Mouse (Mus musculus) lung, embryonic 15.5 days (tissue): ENCODE measurements around the gene Trim15. TPM values are rescaled to one million over a fixed set of nuclear protein-coding genes. Genes with fewer than 3 reads are reported as not detected.
"Not testable (repeated sequence)": the region's sequence is repeated elsewhere in the genome, so short reads cannot be mapped to it uniquely, and the experiment has no call there.

Experiments used
- ATAC-seq: fragments of 200-750 bp; cut with Nextera tagmentation; 2 replicates; pipeline ENCODE4 v1.8.0; 2017; ENCODE audit warnings: moderate number of reproducible peaks, borderline replicate concordance; ENCODE audit not compliant: low FRiP score, low TSS enrichment; ENCODE audit errors: extremely low read depth
- H3K27ac ChIP-seq: fragments of 300-500 bp; sonication (generic); 2 replicates; pipeline ENCODE4 v1.5.1; 2015; ENCODE audit warnings: moderate library complexity, mild to moderate bottlenecking, inconsistent platforms
- H3K27me3 ChIP-seq: fragments of 300-500 bp; sonication (generic); 2 replicates; pipeline ENCODE4 v1.6.1; 2015; ENCODE audit warnings: inconsistent platforms
- H3K36me3 ChIP-seq: fragments of 300-500 bp; sonication (generic); 2 replicates; pipeline ENCODE4 v1.6.1; 2015; ENCODE audit warnings: inconsistent platforms
- H3K4me1 ChIP-seq: fragments of 300-500 bp; sonication (generic); 2 replicates; pipeline ENCODE4 v1.6.1; 2015; ENCODE audit warnings: inconsistent platforms
- H3K4me2 ChIP-seq: fragments of 300-500 bp; sonication (generic); 2 replicates; pipeline ENCODE4 v1.6.1; 2015; ENCODE audit warnings: inconsistent platforms, mild to moderate bottlenecking, moderate library complexity
- H3K4me3 ChIP-seq: fragments of 300-500 bp; sonication (generic); 2 replicates; pipeline ENCODE4 v1.5.1; 2015; ENCODE audit warnings: mild to moderate bottlenecking, inconsistent platforms
- H3K9ac ChIP-seq: fragments of 300-500 bp; sonication (generic); 2 replicates; pipeline ENCODE4 v1.6.1; 2015; ENCODE audit warnings: inconsistent platforms
- H3K9me3 ChIP-seq: fragments of 300-500 bp; sonication (generic); 2 replicates; pipeline ENCODE4 v1.6.1; 2016; ENCODE audit warnings: inconsistent platforms
- WGBS: fragments of 180-500 bp; shearing (Covaris S2); methylation state at CpG from one replicate; pipeline ENCODE4 v1.1.7; 2015; 5-methylcytosine and 5-hydroxymethylcytosine counted together
- polyA plus RNA-seq: library from polyadenylated mRNA; unstranded; fragments of >200 nt; fragmentation: Nextera tagmentation; extraction: Ambion mirVana; gene quantifications from 2 replicates; pipeline ENCODE4 v1.2.1, GENCODE M21; 2015

Gene Trim15
- polyA plus RNA-seq, 1 experiment from 2014 or later: 0.14 TPM

DNA sequence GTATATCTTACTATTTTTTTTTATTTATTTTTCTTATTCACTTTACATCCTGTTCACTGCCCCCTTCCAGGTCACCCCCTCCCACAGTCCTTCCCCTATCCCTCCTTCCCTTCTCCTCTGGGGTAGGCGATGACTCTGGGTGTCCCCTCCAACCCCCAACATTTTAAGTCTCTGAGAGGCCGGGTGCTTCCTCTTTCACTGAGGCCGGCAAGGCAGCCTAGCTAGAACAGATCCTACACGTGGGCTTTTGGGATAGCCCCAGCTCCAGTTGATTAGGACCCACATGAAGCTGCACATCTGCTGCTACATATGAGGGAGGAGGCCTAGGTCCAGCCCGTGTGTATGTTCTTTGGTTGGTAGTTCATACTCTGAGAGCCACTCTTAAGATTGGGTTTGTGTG, 28.0 kb downstream of the Trim15 start:
- Histone ChIP-seq H3K27me3 (no peaks in the 10 kb centered on the region), H3K4me3 (no peak overlapping the region), H3K36me3 (0 out of 2 replicates have a peak, but pooled peaks cover 2% of the 10 kb centered on the region), H3K9ac (no peak overlapping the region), H3K4me2 (no peak overlapping the region), H3K27ac (no peak overlapping the region), H3K4me1 (peaks cover 20% of the 10 kb centered on the region), H3K9me3 (no peaks in the 10 kb centered on the region)
- 64% methylated on average over 5 of the region's 5 CpGs for WGBS
- ATAC-seq: no peak

DNA sequence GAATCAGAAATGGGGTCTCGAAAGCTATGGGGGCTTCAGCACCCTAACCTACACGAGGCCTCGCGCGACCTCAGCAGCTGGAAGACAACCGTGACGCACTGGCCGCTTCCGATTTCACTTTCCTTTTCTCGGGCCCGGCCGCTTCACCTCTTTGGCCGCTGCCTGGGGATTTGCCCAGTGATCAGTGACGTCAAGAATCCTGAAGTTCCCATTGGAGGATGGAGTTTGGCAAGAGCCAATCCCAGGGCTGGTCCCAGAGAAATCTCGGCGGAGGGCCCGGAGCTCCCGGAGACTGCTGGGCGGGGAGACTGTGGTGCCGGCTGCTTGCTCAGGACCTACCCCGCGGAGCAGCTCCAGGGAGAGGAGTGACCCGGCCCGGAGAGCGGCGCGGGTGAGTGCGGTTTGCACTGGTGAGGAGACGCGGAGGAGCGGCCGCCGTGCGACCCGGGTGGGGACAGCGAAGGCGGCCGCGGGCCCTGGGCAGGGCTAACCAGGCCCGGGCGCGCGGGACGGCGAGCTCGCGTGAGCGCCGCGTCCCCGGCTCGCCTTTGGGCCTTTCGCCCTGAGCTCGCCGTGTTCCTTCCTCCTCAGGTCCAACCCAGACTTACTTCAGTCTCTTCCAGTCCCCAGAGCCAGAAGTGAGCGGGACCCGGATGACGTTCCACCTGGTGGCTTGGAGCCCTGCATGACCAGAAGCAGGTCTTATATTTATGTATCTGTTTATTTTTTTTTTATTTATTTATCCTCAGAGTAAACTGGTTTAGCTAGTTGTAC, 29.9 kb downstream of the Trim15 start, which contains the start of gene Trim26:
TSS of gene Trim26 (plus strand) at position 261 of the 774 bp plus-strand sequence.
- peak within 1 kb of the TSS; percentile 87 for H3K4me3 ChIP-seq
- no peaks in the 10 kb centered on the region for H3K9me3 ChIP-seq
- WGBS: under 1% methylated on average over 50 of the region's 58 CpGs
- peak; percentile 98 for ATAC-seq
- 0 out of 2 replicates have a peak, but pooled peaks cover 2% of the 10 kb centered on the region for H3K36me3 ChIP-seq
- H3K9ac ChIP-seq: peak within 1 kb of the TSS; percentile 89
- H3K4me2 ChIP-seq: peak within 1 kb of the TSS; percentile 79
- peak within 1 kb of the TSS; percentile 98 for H3K27ac ChIP-seq
- peaks cover 20% of the 10 kb centered on the region for H3K4me1 ChIP-seq
- H3K27me3 ChIP-seq: no peaks in the 10 kb centered on the region

DNA sequence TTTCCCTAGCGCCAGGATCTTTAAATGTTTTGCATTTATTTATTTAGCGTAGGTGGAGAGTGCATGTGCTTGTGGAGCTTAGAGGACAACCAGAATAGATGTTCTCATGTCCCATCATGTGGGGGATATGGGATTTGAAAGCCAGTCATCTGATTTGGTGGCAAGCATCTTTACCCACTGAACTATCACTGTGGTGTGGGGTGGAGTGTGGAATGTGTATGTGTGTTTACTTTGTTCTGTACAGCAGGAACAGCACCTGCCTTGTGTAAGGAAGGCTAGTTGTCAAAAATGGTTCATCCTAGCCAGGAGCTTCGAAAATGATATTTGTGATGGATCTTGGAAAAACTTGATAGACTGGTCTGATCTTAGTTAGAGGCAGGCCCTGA, 30.6 kb downstream of the Trim15 start:
- peak; percentile 25; the same call in 1 of the 2 replicates for ATAC-seq

DNA sequence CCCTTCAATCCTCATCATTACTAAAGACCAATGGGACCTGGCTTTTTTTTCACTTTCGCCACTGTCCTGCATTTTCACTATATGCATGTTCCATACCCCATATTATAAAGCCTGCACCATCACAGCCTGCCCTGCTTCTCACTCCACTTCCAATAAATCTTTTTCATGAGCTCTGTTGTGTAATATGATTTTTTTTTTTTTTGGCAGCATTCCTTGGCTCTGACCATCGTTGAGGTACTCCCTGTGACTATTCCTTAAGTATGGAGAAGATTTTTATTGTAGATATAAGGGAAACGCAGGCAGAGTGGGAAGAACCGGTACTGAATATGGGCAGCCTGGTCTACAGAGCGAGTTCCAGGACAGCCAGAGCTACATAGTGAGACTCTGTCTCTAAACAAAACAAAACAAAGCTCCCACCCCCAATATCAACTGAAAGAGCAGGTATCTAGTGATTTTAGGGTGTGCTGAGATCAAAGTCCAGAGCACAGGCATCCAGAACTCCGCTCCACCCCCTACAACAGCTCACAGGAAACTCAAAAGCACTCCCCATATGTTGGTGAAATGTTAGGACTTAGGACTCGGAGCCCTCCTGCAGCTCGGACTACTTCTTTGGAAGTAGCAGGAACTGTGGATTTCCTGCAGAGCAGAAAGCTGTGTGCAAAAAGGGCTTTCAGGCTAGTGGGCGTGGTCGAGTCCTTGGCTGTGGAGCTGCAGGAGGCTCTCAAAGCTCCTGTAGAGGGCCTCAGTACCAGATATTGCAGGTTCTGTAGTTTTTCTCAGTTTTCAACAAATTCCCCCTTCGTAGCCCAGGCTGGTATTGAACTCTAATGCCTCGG, 31.2 kb downstream of the Trim15 start:
- WGBS: 33% methylated on average over 12 of the region's 12 CpGs
- no peak for ATAC-seq
- H3K9ac ChIP-seq: no peak overlapping the region

More for the DNA sequence above, 30.6 kb downstream of the Trim15 start:
- H3K4me3 ChIP-seq: peak overlapping the region; percentile 87
- H3K36me3 ChIP-seq: 0 out of 2 replicates have a peak, but pooled peaks cover 2% of the 10 kb centered on the region
- peaks cover 20% of the 10 kb centered on the region for H3K4me1 ChIP-seq
- H3K9ac ChIP-seq: peak overlapping the region; percentile 44
- no peaks in the 10 kb centered on the region for H3K9me3 ChIP-seq
- peak overlapping the region; percentile 79 for H3K4me2 ChIP-seq
- H3K27me3 ChIP-seq: no peaks in the 10 kb centered on the region
- H3K27ac ChIP-seq: peak overlapping the region; percentile 98
- WGBS: 17% methylated on average over 3 of the region's 3 CpGs

DNA sequence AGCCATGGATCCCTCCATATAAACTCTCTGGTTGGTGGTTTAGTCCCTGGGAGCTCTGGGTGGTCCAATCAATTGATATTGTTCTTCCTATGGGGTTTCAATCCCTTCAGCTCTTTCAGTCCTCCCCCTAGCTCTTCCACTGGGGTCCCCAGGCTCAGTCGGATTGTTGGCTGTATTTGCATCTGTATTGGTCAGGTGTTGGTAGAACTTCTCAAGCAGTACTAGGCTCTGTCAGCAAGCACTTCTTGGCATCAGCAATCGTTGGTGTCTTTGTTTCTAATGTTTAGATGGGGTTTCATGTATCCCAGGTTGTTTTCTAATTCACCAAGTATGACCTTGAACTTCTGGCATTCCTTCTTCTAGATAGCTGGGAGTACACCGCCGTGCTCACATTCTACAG, 34.3 kb downstream of the Trim15 start:
- no peak for ATAC-seq
- Histone ChIP-seq H3K9ac (no peak overlapping the region), H3K9me3 (no peaks in the 10 kb centered on the region), H3K27ac (no peak overlapping the region), H3K36me3 (no peaks in the 10 kb centered on the region), H3K4me3 (no peak overlapping the region), H3K4me2 (no peak overlapping the region), H3K4me1 (peaks cover 12% of the 10 kb centered on the region), H3K27me3 (no peaks in the 10 kb centered on the region)
- WGBS: 52% methylated on average over 4 of the region's 4 CpGs

More for the DNA sequence above, 31.2 kb downstream of the Trim15 start:
- Histone ChIP-seq H3K9me3 (no peaks in the 10 kb centered on the region), H3K4me2 (peak overlapping the region; percentile 79), H3K4me1 (peaks cover 20% of the 10 kb centered on the region), H3K27ac (peak overlapping the region; percentile 98), H3K27me3 (no peaks in the 10 kb centered on the region), H3K36me3 (0 out of 2 replicates have a peak, but pooled peaks cover 2% of the 10 kb centered on the region), H3K4me3 (peak overlapping the region; percentile 87)

DNA sequence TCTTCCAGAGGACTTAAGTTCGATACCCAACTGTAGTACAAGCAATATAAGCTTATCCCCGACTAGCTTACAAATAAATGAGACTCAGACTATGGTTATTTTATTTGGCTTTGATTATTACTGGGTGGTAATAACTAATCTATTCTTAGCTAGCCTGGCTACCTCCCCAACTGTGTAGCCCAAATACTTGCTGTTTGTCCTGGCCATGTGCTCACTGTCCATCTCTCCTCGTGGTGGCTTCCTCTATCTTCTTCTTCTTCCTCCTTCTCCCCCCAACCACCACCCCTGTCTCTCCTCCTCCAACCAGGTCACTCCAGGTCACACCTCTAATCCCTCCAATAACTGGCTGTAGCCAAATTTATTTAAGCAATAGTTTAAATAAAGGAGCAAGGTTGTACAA, 36.5 kb downstream of the Trim15 start:
- Histone ChIP-seq H3K9me3 (no peaks in the 10 kb centered on the region), H3K4me1 (no peaks in the 10 kb centered on the region), H3K36me3 (no peaks in the 10 kb centered on the region), H3K4me3 (no peak overlapping the region), H3K27me3 (no peaks in the 10 kb centered on the region), H3K27ac (no peak overlapping the region), H3K4me2 (no peak overlapping the region), H3K9ac (no peak overlapping the region)
- ATAC-seq: no peak
- WGBS: 76% methylated on average over 3 of the region's 3 CpGs

DNA sequence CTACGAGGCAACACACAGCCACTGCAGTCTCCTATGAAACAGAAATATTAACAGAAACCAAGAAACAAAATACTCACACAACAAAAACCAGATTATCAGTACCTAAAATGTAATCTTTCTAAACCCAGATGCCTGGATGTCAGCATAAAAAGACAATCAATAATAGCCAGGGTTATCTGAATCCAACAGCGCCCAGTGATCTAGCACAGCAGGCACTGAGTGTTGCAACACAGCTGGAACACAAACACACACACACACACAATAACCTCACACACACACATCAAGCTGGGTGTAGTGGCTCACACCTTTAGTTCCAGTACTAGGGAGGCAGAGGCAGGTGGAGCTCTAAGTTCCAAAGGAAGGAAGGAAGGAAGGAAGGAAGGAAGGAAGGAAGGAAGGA, 38.5 kb downstream of the Trim15 start:
- no peaks in the 10 kb centered on the region for H3K4me1 ChIP-seq
- no peak for ATAC-seq
- no peaks in the 10 kb centered on the region for H3K9me3 ChIP-seq
- no peak overlapping the region for H3K27ac ChIP-seq
- no peaks in the 10 kb centered on the region for H3K36me3 ChIP-seq
- no peak overlapping the region for H3K9ac ChIP-seq
- H3K4me3 ChIP-seq: no peak overlapping the region
- no peaks in the 10 kb centered on the region for H3K27me3 ChIP-seq
- WGBS: 76% methylated on average over 2 of the region's 2 CpGs
- H3K4me2 ChIP-seq: no peak overlapping the region

DNA sequence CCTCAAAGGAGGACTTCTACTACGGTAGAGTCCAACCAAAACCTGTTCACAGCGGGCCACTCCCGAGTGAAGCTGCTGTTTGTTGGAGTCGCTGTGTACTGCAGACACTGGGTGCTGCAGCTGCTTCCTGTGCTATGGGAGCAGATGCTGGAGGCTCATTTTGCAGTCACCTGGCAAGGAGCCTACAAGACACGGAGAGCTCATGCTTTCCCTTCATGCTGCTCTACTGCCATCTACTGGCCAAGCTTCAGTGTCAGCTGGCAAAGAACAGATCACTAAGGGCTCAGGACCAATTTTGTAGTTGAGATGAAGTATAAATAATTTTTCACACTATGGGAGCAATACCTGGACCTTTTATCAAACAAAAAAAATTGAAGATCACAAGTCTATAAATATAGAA, 41.0 kb downstream of the Trim15 start:
- not testable (repeated sequence) for H3K9ac ChIP-seq, H3K27ac ChIP-seq, H3K36me3 ChIP-seq, H3K4me1 ChIP-seq, H3K9me3 ChIP-seq, H3K4me3 ChIP-seq, H3K27me3 ChIP-seq
- 0 out of 2 replicates have a peak overlapping the region, but pooled peaks have one; percentile 16 for H3K4me2 ChIP-seq
- ATAC-seq: peak; percentile 57; the same call in 1 of the 2 replicates
- WGBS: 11% methylated on average over 5 of the region's 5 CpGs

DNA sequence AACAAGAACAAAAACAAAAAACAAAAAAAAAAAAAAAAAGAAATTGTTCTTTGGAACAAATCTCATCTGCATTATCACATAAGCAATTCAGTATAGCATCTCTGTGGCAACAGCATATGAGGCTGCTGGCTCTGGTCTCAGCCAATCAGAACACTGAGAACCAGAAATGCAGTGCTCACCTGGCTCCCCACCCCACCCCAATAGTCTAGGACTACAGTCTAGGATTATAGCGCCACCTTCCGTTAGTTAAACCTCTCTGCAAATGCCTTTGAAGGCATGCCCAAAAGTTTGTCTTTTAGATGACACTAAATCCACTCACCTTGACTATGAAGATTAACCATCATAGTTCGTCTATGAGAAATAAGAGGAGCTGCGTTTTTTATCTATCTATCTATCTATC, 41.5 kb downstream of the Trim15 start:
- 20% methylated on average over 4 of the region's 4 CpGs for WGBS
- Histone ChIP-seq H3K4me1 (no peaks in the 10 kb centered on the region), H3K36me3 (no peaks in the 10 kb centered on the region), H3K9ac (no peak overlapping the region), H3K27ac (no peak overlapping the region), H3K4me3 (no peak overlapping the region), H3K27me3 (no peaks in the 10 kb centered on the region), H3K9me3 (no peaks in the 10 kb centered on the region), H3K4me2 (no peak overlapping the region)
- ATAC-seq: no peak

DNA sequence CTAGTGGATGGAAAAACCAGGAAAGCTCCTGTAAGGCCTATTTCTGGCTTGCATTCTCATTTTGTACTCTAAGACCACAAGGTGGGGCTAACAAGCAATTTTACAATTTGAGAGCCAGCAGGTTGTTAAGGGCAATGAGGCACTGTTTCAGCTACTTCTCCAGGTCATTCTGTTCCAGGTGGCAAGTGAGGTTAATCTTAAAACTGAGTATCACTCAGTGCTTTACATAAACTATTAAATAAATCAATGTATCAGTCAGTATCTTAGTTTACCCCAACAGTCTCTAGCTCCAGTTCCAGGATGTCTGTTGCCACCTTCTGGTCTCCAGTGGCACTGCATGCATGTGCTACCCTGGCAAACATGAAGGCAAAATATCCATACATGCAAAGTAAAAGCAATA, 43.0 kb downstream of the Trim15 start:
- H3K27ac ChIP-seq: no peak overlapping the region
- H3K4me1 ChIP-seq: no peaks in the 10 kb centered on the region
- no peaks in the 10 kb centered on the region for H3K27me3 ChIP-seq
- ATAC-seq: no peak
- H3K9me3 ChIP-seq: no peaks in the 10 kb centered on the region
- no peaks in the 10 kb centered on the region for H3K36me3 ChIP-seq
- no peak overlapping the region for H3K4me3 ChIP-seq
- H3K9ac ChIP-seq: no peak overlapping the region
- no peak overlapping the region for H3K4me2 ChIP-seq

DNA sequence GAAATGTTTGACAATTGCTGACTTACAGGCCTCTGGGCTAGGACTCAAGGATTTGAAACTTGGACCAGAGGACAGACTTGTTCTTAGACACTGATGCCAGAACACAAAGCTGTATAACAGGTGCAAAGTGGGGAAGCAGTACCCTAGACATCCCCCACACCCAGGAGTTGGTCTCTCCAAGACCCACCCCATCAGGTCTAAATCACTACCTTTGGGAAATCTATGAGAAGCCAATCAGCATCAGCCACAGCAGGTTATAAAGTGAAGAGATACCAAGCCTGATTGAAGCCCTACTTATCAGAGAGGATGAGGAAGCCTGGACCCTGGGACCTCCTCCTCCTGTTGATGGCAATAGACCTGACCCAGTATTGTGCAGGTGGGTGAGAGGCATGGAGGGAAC, 55.1 kb downstream of the Trim15 start, which contains the start of gene H2-M10.6:
TSS of gene H2-M10.6 (plus strand) at position 301 of the 400 bp plus-strand sequence.
- ATAC-seq: no peak
- H3K9ac ChIP-seq: no peak within 1 kb of the TSS

More for the DNA sequence above, 55.1 kb downstream of the Trim15 start, which contains the start of gene H2-M10.6:
- Histone ChIP-seq H3K4me2 (no peak within 1 kb of the TSS), H3K36me3 (no peaks in the 10 kb centered on the region), H3K4me3 (no peak within 1 kb of the TSS), H3K4me1 (no peaks in the 10 kb centered on the region), H3K9me3 (no peaks in the 10 kb centered on the region), H3K27me3 (no peaks in the 10 kb centered on the region), H3K27ac (no peak within 1 kb of the TSS)
